Mouse (Mus musculus) T-cell, adult 2 months (primary cell): ENCODE results near the gene Smad6.

ENCODE experiments used
- DNase-seq: peaks from one replicate; pipeline ENCODE4 v3.0.0; 2022; ENCODE audit warnings: low spot score

Gene Smad6

DNA sequence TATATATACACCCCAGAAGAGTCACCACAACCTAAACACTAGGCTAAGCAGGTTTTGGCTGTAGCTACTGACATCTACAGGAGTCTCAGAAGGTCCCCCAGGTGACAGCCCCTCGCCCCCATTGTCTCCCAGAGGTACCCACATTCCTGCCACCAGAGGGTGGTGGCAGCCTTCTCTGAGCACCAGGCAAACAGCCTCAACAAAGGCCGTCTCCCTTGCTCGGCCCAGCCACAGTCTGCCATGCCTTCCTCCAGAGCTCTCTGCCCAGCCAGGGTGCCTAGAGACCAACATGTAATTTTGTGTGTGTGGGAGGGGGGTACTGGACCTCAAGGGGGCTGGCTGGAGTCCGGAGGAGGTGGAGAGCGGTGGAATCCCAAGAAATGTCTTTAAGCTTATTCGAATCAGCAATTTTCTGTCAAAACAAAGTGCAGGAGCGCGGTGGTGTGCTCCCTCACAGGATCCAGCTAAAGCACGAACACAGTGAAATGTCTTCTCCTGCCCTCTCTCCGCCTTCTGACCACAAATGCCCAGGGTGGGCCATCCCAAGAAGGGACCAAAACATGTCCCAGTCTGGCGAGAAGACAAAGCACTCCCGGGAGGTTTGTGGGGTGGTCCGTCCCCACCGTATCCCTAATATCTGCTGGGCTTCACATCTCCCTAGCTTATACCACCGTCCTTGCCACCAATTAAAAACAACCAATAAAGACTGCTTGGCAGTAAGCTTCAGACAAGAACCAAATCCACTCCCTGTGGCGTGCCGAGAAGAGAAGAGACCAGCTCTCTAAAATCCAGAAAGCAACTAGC is 62.5 kb downstream of the Smad6 start:
- no peak for DNase-seq

DNA sequence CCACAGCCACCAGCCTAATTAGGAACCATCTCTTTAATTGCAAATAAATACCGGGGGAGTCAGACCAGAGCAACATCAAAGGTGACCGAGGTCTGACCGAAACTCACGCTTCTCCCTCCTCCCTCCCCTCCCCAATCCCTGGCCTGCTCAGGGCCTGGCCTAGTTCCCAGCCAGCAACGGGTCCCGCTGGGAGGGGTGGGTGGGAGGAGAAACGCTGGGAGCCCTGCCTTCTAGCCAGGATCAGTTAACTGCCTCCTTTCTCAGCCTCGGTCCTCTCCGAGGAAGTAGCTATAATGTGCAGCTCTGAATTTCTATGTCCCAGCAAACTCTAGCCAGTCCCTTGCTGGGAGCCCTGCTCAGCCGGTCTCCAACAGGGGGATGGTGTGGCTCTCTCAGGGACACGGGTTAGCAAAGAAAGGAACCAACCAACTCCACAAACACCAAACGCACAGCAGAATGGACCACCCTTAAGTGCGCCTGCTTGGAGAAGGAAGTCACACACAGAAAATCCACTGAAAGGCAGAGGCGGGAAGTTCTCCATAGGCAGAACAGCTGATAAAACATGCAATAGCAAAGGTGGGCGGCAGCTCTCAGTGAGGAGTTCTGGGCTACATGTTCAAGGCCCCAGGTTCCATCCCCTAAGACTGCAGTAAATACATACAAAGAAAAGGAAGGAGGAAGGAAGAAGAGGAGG is 63.4 kb downstream of the Smad6 start:
- no peak for DNase-seq

DNA sequence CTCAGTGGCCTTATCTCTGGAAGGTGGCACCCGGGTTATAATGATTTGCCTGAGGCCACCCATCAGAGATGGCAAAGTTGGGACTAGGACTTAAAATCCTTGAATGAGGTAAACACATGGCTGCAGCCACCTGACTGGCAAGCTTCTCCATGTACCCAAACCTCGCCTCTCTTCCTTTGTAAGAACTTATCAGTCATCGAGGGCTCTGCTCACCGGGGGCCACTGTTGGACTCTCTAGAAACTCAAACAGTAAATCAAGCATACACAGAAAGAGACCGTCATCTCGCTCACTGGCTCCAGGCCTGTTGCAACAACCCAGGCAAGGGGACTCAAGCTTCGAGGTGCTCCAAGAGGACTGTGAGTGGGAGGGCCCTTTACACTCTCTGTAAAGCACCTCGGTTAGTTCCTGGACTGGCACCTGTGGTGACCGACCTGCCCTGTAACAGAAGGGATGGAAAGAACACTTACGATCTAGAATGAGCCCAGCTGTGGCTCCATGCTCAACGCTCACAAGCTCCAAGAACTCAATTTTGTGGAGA is 64.1 kb downstream of the Smad6 start:
- no peak for DNase-seq

DNA sequence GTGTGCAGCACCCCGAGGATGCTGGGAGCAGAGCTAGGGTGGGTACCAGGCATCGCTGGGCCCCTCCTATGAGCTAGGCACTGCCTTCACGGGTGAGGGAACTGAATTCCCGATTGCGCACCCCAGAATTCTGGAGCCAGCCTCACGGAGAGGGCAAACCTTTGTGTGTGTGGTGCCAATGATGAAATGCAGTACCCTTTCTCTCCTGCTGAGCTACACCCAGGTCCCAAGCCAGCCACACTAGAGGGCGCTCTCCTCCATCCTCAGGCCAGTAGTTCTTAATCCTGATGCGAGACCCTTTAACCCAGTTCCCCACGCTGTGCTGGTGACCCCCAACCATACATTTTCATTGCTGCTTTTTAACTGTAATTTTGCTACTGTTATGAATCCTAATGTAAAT is 65.8 kb downstream of the Smad6 start:
- peak; percentile 23 for DNase-seq

DNA sequence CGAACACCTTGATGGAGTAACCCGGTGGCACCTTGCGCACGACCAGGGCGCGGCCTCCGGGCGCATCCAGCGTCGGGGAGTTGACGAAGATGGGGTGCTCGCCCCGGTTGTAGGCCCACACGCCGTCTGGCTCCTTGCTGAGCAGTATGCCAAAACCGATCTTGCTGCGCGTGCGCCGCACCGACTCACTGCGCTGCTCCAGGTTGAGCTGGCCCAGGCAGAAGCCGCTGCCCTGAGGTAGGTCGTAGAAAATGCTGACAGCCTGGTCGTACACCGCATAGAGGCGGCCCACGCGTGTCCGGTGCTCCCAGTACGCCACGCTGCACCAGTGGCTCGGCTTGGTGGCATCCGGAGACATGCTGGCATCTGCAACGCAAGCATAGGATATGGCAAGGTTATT is 68.2 kb downstream of the Smad6 start:
- DNase-seq, result no peak

DNA sequence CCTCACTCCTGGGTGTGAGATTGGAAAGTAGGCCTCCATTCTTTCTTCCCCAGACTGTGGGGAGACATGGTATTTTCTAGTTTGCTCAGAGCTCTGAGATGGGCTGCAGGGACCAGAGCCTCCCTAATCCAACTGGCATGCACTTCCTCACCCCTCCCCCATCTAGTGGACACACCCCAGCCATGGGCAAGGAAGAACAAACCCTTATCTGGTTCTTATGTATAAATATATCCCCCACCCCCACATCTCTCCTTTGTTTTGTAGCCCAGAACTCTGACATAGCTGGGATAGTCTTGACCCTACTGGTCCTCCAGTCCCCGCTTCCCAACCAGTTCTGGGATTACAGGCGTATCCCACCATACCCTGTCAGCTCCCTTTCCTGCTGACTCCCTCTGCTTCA is 69.3 kb downstream of the Smad6 start:
- DNase-seq, result no peak

DNA sequence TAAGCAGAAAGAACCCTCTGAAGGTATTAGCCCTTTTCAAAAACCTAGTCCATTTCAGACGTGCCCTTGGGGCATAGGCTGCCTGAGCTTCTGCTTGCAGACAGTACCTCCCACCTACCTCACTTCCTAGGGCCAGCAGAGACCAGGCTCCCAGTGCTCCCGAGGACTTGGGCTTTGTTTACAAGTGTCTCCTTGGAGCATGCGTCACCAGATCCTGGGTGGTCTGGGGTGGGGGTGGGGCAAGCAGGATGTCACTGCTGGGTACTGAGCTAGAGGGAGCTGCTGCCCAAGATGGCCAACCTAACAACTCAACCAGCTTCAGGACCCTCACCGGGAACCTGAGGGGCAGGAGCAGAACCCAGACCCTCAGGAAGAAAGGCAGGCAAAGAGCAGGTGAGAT is 71.5 kb downstream of the Smad6 start:
- DNase-seq, result no peak

DNA sequence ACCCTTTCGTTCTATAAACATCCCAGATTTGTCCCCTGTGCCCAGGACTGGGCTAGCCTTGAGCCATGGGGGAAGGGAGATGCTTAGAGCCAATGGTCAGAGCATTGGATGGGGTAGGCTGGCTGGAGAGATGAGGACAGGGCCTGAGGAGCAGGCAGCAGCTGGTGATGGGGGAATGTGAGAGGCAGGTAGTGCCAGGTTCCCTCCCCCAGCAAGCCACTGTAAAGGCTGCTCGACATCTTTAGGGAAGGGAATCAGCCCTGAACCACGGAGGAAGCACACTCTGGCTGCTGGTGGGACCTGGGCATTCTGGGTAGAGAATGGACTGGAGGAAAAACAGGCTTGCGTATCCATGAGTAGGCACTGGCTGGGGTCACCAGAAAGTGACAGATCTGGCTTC is 72.5 kb downstream of the Smad6 start:
- DNase-seq, result no peak

DNA sequence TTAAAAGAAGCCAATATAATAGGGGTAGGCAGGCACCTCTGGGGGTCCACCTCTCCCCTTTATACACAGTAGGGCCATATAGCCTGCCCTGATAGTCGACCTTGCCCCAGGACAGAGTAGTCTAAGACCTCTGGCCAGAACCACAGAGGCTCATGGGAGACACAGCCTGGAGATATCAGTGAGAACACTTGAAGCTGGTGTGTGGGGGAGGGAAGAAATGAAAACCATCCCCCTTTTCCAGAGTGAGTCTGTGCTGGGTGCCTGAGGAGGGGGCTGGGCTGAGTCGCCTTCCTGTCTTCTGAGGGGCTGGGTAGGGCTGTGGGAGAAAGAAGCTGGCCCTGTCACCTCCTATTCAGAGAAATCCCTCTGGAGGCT is 79.3 kb downstream of the Smad6 start:
- DNase-seq, result no peak

DNA sequence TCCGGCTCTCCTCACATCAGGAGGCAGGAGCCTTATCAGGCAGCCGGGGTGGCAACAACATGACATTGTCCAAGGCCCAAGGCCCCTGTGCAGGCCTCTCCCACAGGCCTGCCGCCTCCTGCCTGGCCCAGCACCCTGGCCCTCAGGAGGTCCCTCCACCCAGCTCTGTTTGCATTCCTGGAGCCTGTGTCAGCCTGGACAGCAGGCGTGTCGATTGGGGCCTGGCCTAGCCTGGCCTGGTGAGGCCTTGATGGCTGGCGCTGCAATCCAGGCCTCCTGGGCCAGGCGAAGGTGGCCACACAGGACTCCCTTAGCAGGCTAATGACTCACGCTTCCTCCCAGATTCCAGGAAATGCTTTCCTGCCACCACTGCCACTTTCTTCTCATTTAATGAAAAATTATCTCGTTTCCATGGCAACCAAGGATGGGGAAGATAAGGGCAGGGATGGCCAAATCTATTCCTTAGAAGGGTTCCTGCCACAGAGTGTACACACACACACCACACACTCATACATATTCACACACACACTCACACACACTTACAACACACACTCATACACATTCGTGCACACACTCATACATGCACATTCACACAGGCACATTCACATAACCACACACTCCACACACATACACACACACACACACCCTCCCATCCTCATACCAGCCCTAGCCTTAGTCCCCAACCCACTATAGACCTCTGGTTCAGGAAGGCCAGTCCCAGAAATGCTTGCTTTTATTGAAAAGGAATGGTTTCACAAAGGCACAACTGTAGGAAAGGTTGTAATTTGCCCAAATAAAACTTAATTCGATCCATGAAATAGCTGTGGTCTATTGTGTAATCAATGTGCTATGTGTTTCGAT is 79.9 kb downstream of the Smad6 start:
- no peak for DNase-seq

DNA sequence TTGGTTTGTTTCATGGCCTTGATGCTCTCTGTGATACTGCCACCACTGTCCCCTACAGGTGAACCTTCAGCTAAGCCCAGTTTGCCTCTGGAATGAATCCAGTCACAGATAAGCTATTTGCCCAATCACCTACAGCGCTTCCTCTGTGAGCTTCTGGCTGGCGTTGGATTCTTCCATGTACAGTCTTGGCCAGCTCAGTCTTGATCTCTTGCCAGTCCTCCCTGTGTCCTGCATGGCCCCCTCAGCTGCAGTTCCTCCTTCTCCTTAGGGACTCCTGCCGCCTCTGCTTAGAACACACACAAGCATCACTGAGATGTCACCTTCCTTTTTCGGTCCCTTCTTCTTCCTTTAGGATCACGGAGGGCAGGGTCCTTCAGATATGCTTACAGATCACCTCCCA is 85.6 kb downstream of the Smad6 start:
- no peak for DNase-seq

DNA sequence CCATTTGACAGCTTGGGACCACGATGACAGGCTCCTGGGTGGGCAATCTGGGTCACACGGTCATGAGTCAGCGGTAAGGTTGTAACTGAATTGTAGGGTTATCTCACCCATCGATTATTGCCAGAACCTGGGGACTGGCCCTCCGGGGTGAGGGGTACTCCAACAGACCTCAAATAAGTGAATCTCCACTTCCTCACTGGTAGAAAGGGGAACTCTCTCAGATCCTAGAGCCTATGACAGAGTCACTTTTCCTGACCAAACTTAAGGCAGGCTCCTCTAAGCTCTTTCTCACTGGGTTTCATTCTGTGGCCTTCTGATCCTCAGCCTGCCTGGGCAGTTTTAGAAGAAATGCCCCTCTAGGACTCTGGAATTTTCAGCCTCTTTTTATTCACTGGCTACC is 88.8 kb downstream of the Smad6 start:
- no peak for DNase-seq

DNA sequence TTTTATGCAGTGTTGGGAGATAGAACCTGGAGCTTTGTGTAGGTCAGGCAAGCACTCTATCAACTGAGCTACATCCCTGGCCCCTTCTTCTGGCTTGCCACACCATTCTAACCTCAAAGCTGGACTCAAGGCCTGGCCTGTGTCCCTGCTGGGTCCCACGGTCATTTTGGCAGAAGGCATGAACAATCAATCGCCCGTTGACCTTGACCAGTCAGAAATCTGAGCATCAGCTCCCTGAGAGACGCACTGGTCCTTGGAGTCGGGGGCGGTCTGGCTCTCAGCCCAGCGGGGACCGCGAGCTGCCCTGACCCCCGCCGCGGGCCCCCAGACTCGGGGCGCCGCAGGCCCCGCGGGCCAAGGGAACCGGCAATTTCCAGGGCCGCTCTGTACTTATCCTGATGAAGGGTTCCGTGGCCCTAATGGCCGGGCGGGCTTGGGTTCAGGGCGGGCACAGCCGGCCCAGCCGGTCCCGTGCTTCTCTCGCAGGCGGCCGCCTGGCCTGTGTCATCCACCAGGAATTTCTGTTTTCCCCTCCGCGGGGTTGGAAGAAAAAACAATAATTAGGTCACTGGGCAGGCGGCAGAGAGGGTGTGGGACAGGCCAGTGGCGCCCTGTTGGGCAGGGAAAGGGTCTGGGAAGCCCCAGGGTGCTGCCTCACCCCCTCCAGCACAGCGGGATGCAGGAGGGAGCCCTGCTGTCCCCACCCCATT is 94.4 kb downstream of the Smad6 start:
- no peak for DNase-seq

DNA sequence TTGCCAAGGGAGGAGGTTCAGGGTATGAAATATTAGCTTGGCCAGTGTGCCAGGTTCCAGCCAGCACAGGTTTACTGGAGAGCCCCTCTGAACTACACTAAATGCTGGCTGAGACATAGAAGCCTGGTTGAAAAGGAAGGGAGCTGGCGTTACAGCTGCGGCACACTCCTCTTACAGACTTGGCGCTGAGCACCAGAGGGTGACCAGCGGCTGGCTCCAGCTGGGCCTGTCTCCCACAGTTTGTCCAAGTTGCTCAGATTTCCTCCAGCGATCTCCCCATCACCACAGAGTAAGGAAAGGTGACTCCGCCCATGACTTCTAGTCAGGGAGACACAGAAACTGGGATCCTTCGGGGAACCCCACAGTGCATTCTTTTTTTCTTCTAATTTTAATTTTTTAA is 95.5 kb downstream of the Smad6 start:
- no peak for DNase-seq

DNA sequence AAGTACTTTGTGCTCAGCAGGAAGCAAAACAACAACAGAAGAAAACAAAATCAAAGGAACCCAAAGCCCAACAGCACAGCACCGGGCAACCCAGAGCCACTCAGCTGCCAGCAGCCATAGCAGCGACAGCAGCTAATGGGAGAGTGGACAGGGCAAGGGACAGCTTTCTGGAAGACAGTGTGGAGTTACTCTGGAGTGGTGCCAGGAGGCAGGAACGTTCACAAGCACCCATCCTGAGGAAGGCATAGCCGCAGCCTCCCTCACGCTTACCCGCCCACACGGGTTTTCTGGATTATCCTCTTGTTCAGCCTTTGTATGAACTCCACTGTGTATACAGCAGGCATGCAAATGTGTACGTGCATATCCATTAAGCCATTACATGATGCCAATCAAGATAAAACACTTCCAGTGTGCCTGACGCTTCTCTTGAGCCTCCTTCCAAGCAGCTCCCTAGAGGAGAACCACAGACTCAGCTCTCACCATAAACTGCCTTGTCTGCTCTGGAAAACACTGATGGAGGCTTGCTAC is 98.6 kb downstream of the Smad6 start:
- no peak for DNase-seq

DNA sequence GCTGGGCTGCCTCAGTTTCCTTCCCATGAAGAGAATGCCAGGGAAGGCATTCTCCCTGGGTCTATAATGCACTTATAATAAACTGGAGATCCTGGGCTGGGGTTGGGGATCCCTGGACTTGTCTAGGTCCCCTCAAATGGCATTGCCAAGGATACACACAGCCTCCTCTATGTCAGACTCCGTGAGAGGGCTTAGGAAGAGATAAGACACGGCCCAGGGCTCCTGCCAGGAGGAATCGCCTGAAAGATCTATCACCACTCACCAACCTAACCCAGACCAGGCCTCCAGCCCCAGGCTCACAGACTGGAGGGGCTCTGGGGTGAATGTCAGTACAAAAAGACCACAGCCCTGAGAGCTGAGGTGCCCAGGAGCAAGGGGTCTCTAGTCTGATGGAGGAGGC is 102.2 kb downstream of the Smad6 start:
- DNase-seq, result no peak

DNA sequence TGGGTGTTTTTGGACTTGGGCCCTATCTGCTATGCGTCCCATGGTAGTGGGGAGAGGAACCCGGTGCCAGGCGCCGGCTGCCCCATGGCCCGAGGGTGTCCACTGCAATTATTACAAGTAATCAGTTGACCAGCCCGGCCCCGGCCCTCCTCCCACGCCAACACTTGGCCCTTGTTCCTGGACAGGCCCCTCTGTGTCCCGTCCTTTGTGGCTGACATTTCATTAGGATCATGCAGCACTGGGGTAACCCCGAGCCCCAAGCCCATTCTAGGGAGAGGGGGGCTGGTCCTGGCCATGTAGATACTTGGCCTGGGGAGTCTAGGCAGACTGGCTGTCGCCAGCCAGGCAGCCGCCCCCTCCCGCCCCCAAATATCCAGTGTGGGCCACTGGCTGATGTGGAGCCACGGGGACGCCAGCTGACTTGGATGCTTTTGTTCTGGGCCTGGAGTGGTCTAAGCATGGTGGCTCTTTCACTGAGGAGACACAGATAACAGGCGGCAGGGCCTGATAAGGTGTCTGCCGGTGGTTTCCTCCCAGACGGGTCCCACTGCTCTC is 102.8 kb downstream of the Smad6 start:
- DNase-seq, result no peak

DNA sequence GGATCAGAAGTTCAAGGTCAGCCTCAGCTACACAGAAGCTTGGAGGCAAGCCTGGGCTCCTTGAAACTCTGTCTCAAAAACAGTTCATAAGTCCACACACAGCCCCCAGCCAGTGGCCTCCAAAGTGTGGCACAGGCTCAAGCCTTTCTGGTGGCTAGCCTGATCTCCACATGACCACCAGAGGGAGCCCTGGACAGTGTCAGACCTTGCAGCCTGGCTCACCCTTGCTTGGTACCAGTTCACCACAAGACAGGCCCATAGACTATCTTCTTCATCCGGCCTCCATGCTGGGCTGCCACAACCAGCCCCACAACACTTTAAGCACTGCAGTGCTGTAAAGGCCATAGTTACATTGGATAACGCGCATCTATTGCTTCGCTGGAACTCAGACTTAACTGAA is 103.6 kb downstream of the Smad6 start:
- peak; percentile 22 for DNase-seq

DNA sequence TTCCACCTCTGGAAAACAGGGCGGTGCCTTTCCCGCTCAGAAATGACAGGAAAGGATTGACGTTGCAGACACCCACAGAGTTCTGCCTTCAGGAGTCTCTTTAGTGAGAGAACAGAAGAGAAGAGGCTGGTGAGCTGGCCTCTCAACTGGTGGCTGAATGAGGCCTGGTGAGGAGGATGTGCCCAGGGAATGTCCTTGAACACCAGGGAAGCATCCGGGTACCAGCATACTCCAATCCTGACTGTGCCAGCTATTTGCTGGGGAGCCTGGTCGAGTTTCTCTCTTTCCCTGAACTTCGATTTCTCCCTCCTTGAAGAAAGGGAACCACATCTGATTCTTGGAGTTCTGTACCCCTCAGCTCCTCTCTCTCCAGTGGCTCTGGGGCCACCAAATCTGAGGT is 105.4 kb downstream of the Smad6 start:
- DNase-seq, result no peak

DNA sequence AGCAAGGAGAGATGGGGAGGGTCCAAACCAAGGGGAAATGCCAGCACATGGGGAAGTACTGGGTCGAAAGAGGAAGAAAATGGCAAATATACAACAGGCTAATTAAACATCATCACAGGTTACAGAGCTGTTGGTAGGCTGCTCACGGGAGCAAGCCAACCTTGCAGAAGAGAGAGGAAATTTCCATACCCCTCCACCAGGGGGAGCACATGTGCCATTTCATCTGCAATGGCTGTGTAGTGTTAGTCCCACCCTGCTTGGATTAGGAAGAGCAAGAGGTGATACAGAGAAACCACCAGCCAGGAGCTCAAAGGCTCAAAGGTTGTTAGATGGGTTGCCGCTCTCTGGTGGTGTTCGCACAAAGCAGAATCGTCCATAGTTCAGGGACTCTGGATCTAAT is 105.9 kb downstream of the Smad6 start:
- DNase-seq, result peak; percentile 26

DNA sequence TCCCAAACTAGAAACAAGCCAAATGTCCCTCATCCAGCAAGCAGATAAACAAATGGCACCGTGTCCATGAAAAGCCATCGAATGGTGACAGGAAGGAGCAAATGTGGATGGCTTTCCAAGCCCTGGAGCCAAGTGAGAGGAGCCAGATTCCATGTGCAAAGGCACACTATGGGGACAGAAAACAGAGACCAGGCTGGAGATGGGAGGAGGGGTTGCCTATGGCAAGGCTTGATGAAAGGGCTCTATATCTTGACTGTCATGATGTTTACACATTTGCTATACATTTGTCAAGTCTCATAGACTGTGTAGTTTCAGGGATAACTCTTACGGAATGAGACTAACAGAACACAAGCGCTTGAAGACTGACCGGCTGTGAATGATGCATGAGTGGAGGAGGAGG is 106.9 kb downstream of the Smad6 start:
- DNase-seq, result no peak
